Mouse (Mus musculus) cerebellum, adult 2 months (tissue): Measurements from ENCODE around the gene C1ql4. TPM values are rescaled to one million over a fixed set of nuclear protein-coding genes. Genes with fewer than 3 reads are reported as not detected.

Source experiments
- DNase-seq, 2 experiments: peaks; one replicate each; pipeline ENCODE4 v3.0.0; 2021
- H3K27ac ChIP-seq: fragments of 200-500 bp; 2 replicates; pipeline ENCODE4 v1.5.1; 2012; ENCODE audit warnings: low read length, control low read depth, inconsistent platforms; ENCODE audit not compliant: insufficient read depth
- H3K27me3 ChIP-seq: fragments of 200-500 bp; 2 replicates; pipeline ENCODE4 v1.6.1; 2012; ENCODE audit warnings: inconsistent platforms, mild to moderate bottlenecking, low read length, moderate library complexity; ENCODE audit not compliant: control insufficient read depth, insufficient read depth
- H3K4me1 ChIP-seq: fragments of 200-500 bp; 2 replicates; pipeline ENCODE4 v1.6.1; 2011; ENCODE audit warnings: low read length; ENCODE audit not compliant: control insufficient read depth, insufficient read depth
- H3K4me3 ChIP-seq: fragments of 200-500 bp; replicated peaks from 2 replicates; pipeline ENCODE3; 2011; ENCODE audit warnings: mild to moderate bottlenecking, low read depth, low read length, control low read depth; ENCODE audit not compliant: insufficient read depth
- CTCF ChIP-seq: fragments of 200-500 bp; IDR thresholded peaks from 2 replicates; pipeline ENCODE4 v1.5.1; 2011; ENCODE audit warnings: low read depth, mild to moderate bottlenecking, control low read depth, low read length, moderate library complexity, borderline replicate concordance; ENCODE audit not compliant: insufficient read depth
- POLR2A ChIP-seq: fragments of 200-500 bp; IDR thresholded peaks from 2 replicates; pipeline ENCODE4 v1.6.1; 2011; ENCODE audit warnings: low read length, control low read depth, borderline replicate concordance; ENCODE audit not compliant: insufficient read depth
- WGBS: fragments of 180-500 bp; shearing (Covaris S2); methylation state at CpG from one replicate; pipeline ENCODE4 v1.1.7; 2018; 5-methylcytosine and 5-hydroxymethylcytosine counted together
- polyA plus RNA-seq: library from polyadenylated mRNA; depleted of rRNA; stranded (reverse); fragments of >200 nt; gene quantifications from 2 replicates; pipeline ENCODE4 v1.2.3, GENCODE M21; 2012

C1ql4 gene
- polyA plus RNA-seq, 1 experiment: 1.6 TPM

- TF ChIP-seq CTCF: no peak
- TF ChIP-seq POLR2A: no peak
- Histone ChIP-seq H3K4me3 (no peak overlapping the region), H3K27ac (no peak overlapping the region), H3K27me3 (no peaks in the 10 kb centered on the region), H3K4me1 (no peaks in the 10 kb centered on the region)
- DNase-seq: no peak
- WGBS: 88% methylated on average over 3 of the region's 3 CpGs
Observed at GRCm38 (mm10) chr15:99111139-99111538, 23.5 kb upstream of the C1ql4 start.

GRCm38 (mm10) chr15:99107866-99108265, 20.2 kb upstream of the C1ql4 start:
- no peak for TF ChIP-seq CTCF
- no peak for TF ChIP-seq POLR2A
- H3K27me3 ChIP-seq: no peaks in the 10 kb centered on the region
- 88% methylated on average over 3 of the region's 3 CpGs for WGBS
- DNase-seq: no peak
- H3K27ac ChIP-seq: no peak overlapping the region
- H3K4me3 ChIP-seq: no peak overlapping the region
- no peaks in the 10 kb centered on the region for H3K4me1 ChIP-seq

DNA sequence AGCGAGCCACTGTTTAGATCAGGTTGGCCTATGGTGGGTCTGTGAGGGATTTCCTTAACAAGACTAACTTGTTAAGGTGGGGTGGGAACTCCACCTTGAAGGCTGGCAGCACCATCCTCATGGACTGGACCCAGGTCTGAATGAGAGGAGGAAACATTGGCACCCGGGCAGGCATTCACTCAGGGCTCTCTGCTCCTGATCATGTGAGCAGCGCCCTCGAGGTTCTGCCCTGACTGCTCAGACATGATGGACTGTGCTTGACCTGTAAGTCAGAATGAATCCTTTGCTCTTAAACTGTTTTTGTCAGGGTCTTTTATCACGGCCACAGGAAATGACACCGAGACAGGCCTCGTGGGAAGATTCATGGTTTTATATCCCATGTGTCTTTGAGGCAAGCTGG, 17.6 kb upstream of the C1ql4 start:
- no peaks in the 10 kb centered on the region for H3K4me1 ChIP-seq
- H3K4me3 ChIP-seq: no peak overlapping the region
- no peak for DNase-seq
- no peak overlapping the region for H3K27ac ChIP-seq
- TF ChIP-seq POLR2A (no peak), CTCF (no peak)
- WGBS: 71% methylated on average over 7 of the region's 7 CpGs
- H3K27me3 ChIP-seq: no peaks in the 10 kb centered on the region

DNA sequence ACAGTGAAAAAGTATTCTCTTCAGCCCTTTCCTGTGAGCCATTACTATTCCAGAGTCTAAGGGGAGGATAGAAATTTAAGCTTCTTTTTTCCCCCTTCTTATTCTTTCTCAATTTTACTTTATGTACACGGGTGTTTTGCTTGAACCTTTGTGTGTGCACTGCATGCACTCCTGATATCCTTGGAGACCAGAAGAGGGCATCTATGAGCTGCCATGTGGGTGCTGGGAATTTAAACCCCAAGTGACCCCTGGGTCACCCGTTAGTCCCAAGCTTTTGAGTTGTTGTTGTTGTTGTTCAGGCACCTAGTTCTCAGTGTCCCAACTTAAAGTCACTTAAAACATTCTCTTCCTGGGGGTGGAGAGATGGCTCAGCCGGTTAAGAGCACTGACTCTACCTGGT, 12.4 kb upstream of the C1ql4 start:
- Histone ChIP-seq H3K27me3 (peaks cover 7% of the 10 kb centered on the region; the same call in 1 of the 2 replicates), H3K4me3 (no peak overlapping the region), H3K4me1 (0 out of 2 replicates have a peak, but pooled peaks cover 3% of the 10 kb centered on the region), H3K27ac (no peak overlapping the region)
- TF ChIP-seq POLR2A (no peak), CTCF (no peak)
- WGBS: 61% methylated on average over 3 of the region's 3 CpGs
- no peak for DNase-seq

- DNase-seq: peak; percentile 18 to 49
- WGBS: 4% methylated on average over 15 of the region's 15 CpGs
- Histone ChIP-seq H3K4me1 (0 out of 2 replicates have a peak, but pooled peaks cover 3% of the 10 kb centered on the region), H3K27me3 (peaks cover 7% of the 10 kb centered on the region; the same call in 1 of the 2 replicates), H3K4me3 (no peak overlapping the region), H3K27ac (no peak overlapping the region)
- TF ChIP-seq CTCF (peak; percentile 80), POLR2A (no peak)
Observed at GRCm38 (mm10) chr15:99099139-99099556, 11.5 kb upstream of the C1ql4 start.

DNA sequence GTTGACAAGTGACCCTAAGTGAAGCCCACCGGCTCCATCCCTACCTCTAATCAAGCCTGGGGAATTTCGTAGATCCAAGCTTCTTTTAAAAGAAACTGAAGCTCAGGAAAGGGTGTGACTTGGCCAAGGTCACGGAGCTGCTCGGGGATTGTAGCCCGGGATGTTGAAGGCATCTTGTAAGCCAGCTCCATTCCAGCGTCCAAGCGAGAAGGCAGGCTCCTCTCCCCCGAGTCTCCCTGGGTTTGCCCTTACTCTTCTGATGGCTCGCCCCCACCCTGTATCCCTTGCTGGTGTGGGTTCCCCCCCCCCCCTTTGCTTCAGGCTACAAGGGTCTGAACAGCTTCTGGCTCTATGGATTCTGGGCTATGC, 10.9 kb upstream of the C1ql4 start:
- H3K27ac ChIP-seq: no peak overlapping the region
- no peak for DNase-seq
- no peak overlapping the region for H3K4me3 ChIP-seq
- 0 out of 2 replicates have a peak, but pooled peaks cover 3% of the 10 kb centered on the region for H3K4me1 ChIP-seq
- no peak for TF ChIP-seq CTCF
- no peak for TF ChIP-seq POLR2A
- 6% methylated on average over 9 of the region's 9 CpGs for WGBS
- peaks cover 7% of the 10 kb centered on the region; the same call in 1 of the 2 replicates for H3K27me3 ChIP-seq

GRCm38 (mm10) chr15:99097840-99098492, 10.3 kb upstream of the C1ql4 start:
- no peak overlapping the region for H3K27ac ChIP-seq
- H3K4me3 ChIP-seq: no peak overlapping the region
- H3K27me3 ChIP-seq: peaks cover 7% of the 10 kb centered on the region; the same call in 1 of the 2 replicates
- peak in 1 of 2 experiments; percentile 17 for DNase-seq
- 0 out of 2 replicates have a peak, but pooled peaks cover 3% of the 10 kb centered on the region for H3K4me1 ChIP-seq
- 2% methylated on average over 39 of the region's 39 CpGs for WGBS
- TF ChIP-seq CTCF (no peak), POLR2A (no peak)
